Mouse (Mus musculus): ENCODE measurements around the gene Cnot1.

DNA sequence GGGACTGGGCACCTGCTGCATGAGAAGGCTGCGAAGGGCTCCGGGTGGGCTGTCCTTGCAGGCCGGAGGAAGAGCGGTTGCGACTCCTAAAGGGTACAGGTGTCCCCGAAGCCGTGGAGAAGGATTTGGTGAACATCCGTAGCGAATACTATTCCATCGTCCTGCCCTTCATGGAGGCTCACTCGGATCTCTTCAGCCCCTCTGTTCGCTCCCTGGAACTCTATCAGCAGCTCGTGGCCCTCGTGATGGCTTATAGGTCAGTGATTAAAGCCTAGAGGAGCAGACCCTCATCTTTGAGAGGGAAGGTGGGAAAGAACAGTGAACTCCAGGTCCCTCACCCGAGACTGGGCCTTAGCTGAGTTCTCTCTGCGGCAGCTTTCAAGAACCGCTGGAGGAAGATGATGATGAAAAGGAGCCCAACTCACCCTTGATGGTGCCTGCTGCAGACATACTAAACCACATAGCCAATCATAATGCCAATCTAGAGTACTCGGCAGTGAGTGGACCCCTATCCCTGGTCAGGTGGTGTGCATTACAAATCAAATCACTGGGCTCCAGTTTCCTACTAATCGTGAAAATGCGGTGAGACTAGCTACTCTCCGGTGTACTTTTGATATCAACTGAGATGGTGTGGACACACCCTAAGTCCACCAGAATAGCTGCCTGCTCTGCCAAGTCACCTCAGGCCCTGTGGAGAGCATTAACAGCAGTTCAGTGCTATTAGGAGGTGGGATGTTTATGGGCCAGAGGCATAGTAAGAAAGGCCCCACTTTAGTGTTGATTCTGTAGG lies 90.5 kb downstream of the Cnot1 start:
- TF ChIP-seq GATA1 (IDR thresholded peaks at IDR 0.05; ENCODE audit: borderline replicate concordance, low read length) (no peak), CTCF (IDR thresholded peaks at IDR 0.05; ENCODE audit: low read depth, low read length) (no peak), POLR2AphosphoS5 (IDR thresholded peaks at IDR 0.05; ENCODE audit: insufficient replicate concordance, low read depth, low read length) (0 out of 2 replicates have a peak, but pooled peaks have one; percentile 33)

All from G1E (cell line).